Mouse (Mus musculus) stomach, postnatal 0 days (tissue): ENCODE measurements around the gene Rasa2.

Experiments used
- CTCF ChIP-seq: IDR thresholded peaks from 2 replicates; pipeline ENCODE4 v1.5.1; 2016; ENCODE audit warnings: antibody characterized with exemption, low read depth, mild to moderate bottlenecking, moderate library complexity
- EP300 ChIP-seq: optimal IDR thresholded peaks from 2 replicates; pipeline ENCODE3; 2016; ENCODE audit warnings: antibody characterized with exemption

- TF ChIP-seq EP300: no peak
- no peak for TF ChIP-seq CTCF
Measured at GRCm38 (mm10) chr9:96578190-96578589, 53.2 kb downstream of the Rasa2 start.
